Mouse (Mus musculus) limb, embryonic 14.5 days (tissue): ENCODE data around the gene Nfe2l1. TPM values are rescaled to one million over a fixed set of nuclear protein-coding genes. Genes with fewer than 3 reads are reported as not detected.
"Not testable (repeated sequence)": the region's sequence is repeated elsewhere in the genome, so short reads cannot be mapped to it uniquely, and the experiment has no call there.

Experiments
- ATAC-seq: fragments of 200-750 bp; cut with Nextera tagmentation; 2 replicates; pipeline ENCODE4 v1.8.0; 2017; ENCODE audit warnings: low read depth, moderate number of reproducible peaks, moderate TSS enrichment; ENCODE audit not compliant: low FRiP score
- DNase-seq: peaks from one replicate; pipeline ENCODE4 v3.0.0-alpha.2; 2015; ENCODE audit warnings: low spot score
- H3K27ac ChIP-seq: fragments of 300-500 bp; sonication (generic); replicated peaks from 2 replicates; pipeline ENCODE4 v1.5.1; 2014; ENCODE audit warnings: low read depth, mild to moderate bottlenecking, low read length, moderate library complexity, mixed read lengths
- H3K27me3 ChIP-seq: fragments of 300-500 bp; sonication (generic); 2 replicates; pipeline ENCODE4 v1.6.1; 2014; ENCODE audit warnings: low read length, mixed read lengths; ENCODE audit not compliant: control insufficient read depth, insufficient read depth
- H3K36me3 ChIP-seq: fragments of 300-500 bp; sonication (generic); 2 replicates; pipeline ENCODE4 v1.6.1; 2014; ENCODE audit warnings: mild to moderate bottlenecking, low read length, moderate library complexity, mixed read lengths; ENCODE audit not compliant: control insufficient read depth, insufficient read depth
- H3K4me1 ChIP-seq: fragments of 300-500 bp; sonication (generic); 2 replicates; pipeline ENCODE4 v1.6.1; 2014; ENCODE audit warnings: antibody characterized with exemption, low read length, mixed read lengths; ENCODE audit not compliant: control insufficient read depth, insufficient read depth
- H3K4me2 ChIP-seq: fragments of 300-500 bp; sonication (generic); replicated peaks from 2 replicates; pipeline ENCODE4 v1.6.1; 2014; ENCODE audit warnings: low read depth, mild to moderate bottlenecking, low read length, moderate library complexity; ENCODE audit not compliant: severe bottlenecking
- H3K4me3 ChIP-seq: fragments of 300-500 bp; sonication (generic); replicated peaks from 2 replicates; pipeline ENCODE4 v1.5.1; 2014; ENCODE audit warnings: low read length
- H3K9ac ChIP-seq: fragments of 300-500 bp; sonication (generic); 2 replicates; pipeline ENCODE4 v1.6.1; 2014; ENCODE audit warnings: mild to moderate bottlenecking, low read depth, low read length, moderate library complexity; ENCODE audit not compliant: severe bottlenecking
- H3K9me3 ChIP-seq: fragments of 300-500 bp; sonication (generic); 2 replicates; pipeline ENCODE4 v1.6.1; 2016; ENCODE audit warnings: low read length; ENCODE audit not compliant: control insufficient read depth
- POLR2A ChIP-seq: fragments of 200-500 bp; IDR thresholded peaks from 2 replicates; pipeline ENCODE4 v1.8.0; 2012; ENCODE audit warnings: inconsistent platforms, mild to moderate bottlenecking, moderate library complexity, borderline replicate concordance; ENCODE audit not compliant: insufficient read depth, insufficient read length; ENCODE audit errors: extremely low read depth
- WGBS: fragments of 180-500 bp; shearing (Covaris S2); extraction: QIAGEN DNeasy Blood & Tissue Kit; methylation state at CpG from one replicate; pipeline ENCODE4 v1.1.7; 2014; 5-methylcytosine and 5-hydroxymethylcytosine counted together
- polyA plus RNA-seq, 2 experiments: library from polyadenylated mRNA; depleted of rRNA in 1 of 2; stranded (reverse) in 1 of 2; unstranded in 1 of 2; fragments of >200 nt; fragmentation: Nextera tagmentation in 1 of 2; extraction: Ambion mirVana in 1 of 2; gene quantifications; 2 replicates each; pipeline versions ENCODE4 v1.2.1 to v1.2.3; 2012 to 2014

Nfe2l1 gene
- polyA plus RNA-seq, 2 experiments, result 42.0 to 94.5 TPM

- no peak for ATAC-seq
These were observed 39.8 kb downstream of the Nfe2l1 start for GRCm38 (mm10) chr11:96789990-96790389.

GRCm38 (mm10) chr11:96788871-96789795, 40.6 kb downstream of the Nfe2l1 start, which contains the start of gene Cbx1:
Gene Cbx1 (plus strand): TSS chr11:96789127.
- 1% methylated on average over 85 of the region's 93 CpGs for WGBS
- Histone ChIP-seq H3K27me3 (no peaks in the 10 kb centered on the region), H3K4me2 (peak within 1 kb of the TSS; percentile 90), H3K9me3 (no peaks in the 10 kb centered on the region), H3K9ac (peak within 1 kb of the TSS; percentile 94), H3K27ac (peak within 1 kb of the TSS; percentile 97), H3K4me1 (peaks cover 12% of the 10 kb centered on the region), H3K36me3 (0 out of 2 replicates have a peak, but pooled peaks cover 3% of the 10 kb centered on the region), H3K4me3 (peak within 1 kb of the TSS; percentile 86)
- TF ChIP-seq POLR2A, result peak; percentile 94; the same call in 1 of the 2 replicates
- peak; percentile 92 for DNase-seq
- ATAC-seq, result peak; percentile 97

More at GRCm38 (mm10) chr11:96789990-96790389, 39.8 kb downstream of the Nfe2l1 start:
- Histone ChIP-seq H3K36me3 (0 out of 2 replicates have a peak, but pooled peaks cover 3% of the 10 kb centered on the region), H3K4me1 (peaks cover 12% of the 10 kb centered on the region), H3K27ac (no peak overlapping the region; the same call in 1 of the 2 replicates), H3K9ac (peak overlapping the region; percentile 94), H3K9me3 (no peaks in the 10 kb centered on the region), H3K27me3 (no peaks in the 10 kb centered on the region), H3K4me3 (peak overlapping the region; percentile 86), H3K4me2 (peak overlapping the region; percentile 90)
- DNase-seq, result no peak
- no peak for TF ChIP-seq POLR2A
- 9% methylated on average over 5 of the region's 5 CpGs for WGBS

DNA sequence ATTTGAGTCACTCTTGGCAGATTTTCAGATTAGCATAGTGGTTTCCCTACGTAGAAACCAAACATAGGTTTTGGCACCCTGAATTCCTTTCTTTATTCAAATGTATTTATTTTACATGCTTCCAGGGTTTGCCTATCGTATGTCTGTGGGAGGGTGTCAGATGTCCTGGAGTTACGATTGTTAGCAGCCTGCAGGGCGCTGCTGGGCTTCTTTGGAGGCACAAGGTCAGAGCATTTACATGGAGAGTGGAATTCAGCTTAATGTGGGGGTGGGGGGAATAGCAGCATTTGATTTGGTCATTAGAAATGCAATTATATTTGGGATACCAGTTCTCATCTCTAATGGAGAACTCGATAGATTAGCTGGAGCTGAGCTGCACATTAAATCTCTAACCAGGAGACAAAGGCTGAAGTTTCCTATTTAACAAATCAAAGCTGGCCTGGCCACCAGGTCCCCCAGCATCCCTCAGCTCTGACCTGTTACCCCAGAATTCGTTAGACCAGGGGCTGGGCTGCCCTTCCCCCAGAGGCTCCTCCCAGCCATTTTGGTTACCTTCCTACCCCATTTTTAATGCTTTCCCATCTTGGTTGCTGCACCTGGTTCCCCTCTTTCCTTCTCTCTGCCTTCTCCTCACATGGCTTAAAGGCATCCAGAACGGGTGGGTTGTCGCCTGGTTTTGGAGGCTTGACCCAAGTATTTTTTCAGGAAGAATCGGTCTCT, 42.9 kb downstream of the Nfe2l1 start:
- WGBS, result 34% methylated on average over 9 of the region's 9 CpGs
- Histone ChIP-seq H3K9ac (no peak overlapping the region), H3K9me3 (no peaks in the 10 kb centered on the region), H3K27ac (no peak overlapping the region), H3K36me3 (0 out of 2 replicates have a peak, but pooled peaks cover 3% of the 10 kb centered on the region), H3K4me1 (peaks cover 12% of the 10 kb centered on the region), H3K4me2 (no peak overlapping the region), H3K27me3 (no peaks in the 10 kb centered on the region), H3K4me3 (no peak overlapping the region)
- no peak for TF ChIP-seq POLR2A
- no peak for ATAC-seq
- no peak for DNase-seq

- not testable (repeated sequence) for H3K9me3 ChIP-seq, ATAC-seq, H3K4me3 ChIP-seq, H3K36me3 ChIP-seq, H3K4me1 ChIP-seq, H3K27me3 ChIP-seq, H3K4me2 ChIP-seq, H3K9ac ChIP-seq, H3K27ac ChIP-seq
- WGBS, result 14% methylated on average over 7 of the region's 7 CpGs
- DNase-seq, result peak; percentile 52
These were observed 44.9 kb downstream of the Nfe2l1 start for GRCm38 (mm10) chr11:96784847-96785246.

DNA sequence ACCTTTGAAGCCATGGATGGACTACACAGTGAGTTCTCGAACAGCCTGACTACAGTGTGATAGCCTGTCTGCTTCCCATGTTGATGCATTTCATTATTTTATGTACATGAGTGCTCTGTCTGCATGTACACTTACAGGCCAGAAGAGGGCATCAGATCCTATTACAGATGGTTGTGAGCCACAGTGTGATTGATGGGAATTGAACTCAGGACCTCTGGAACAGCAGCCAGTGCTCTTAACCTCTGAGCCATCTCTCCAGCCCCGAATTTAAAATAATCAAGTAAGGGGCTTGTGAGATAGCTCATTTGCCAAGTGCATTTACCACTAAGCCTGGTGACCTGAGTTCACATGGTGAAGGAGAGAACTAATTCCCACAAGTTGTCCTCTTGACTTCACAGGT, 48.3 kb downstream of the Nfe2l1 start:
- 80% methylated on average over 2 of the region's 2 CpGs for WGBS
- no peak for ATAC-seq
- TF ChIP-seq POLR2A, result no peak
- no peak overlapping the region for H3K27ac ChIP-seq
- DNase-seq, result no peak
- H3K9me3 ChIP-seq, result no peaks in the 10 kb centered on the region
- peaks cover 5% of the 10 kb centered on the region; the same call in 1 of the 2 replicates for H3K4me1 ChIP-seq
- H3K27me3 ChIP-seq, result no peaks in the 10 kb centered on the region
- no peak overlapping the region for H3K4me2 ChIP-seq
- H3K4me3 ChIP-seq, result no peak overlapping the region
- H3K36me3 ChIP-seq, result no peaks in the 10 kb centered on the region
- no peak overlapping the region for H3K9ac ChIP-seq
